Mouse (Mus musculus) neural tube, embryonic 14.5 days (tissue): ENCODE data around the gene Cacna1g. TPM values are rescaled to one million over a fixed set of nuclear protein-coding genes. Genes with fewer than 3 reads are reported as not detected.

ENCODE experiments used
- ATAC-seq: fragments of 200-750 bp; cut with Nextera tagmentation; 2 replicates; pipeline ENCODE4 v1.8.0; 2017; ENCODE audit warnings: low read depth, mild to moderate bottlenecking, moderate TSS enrichment, moderate library complexity
- H3K27ac ChIP-seq: fragments of 300-500 bp; sonication (generic); 2 replicates; pipeline ENCODE4 v1.5.1; 2014; ENCODE audit warnings: low read depth, mild to moderate bottlenecking, control low read depth, low read length, moderate library complexity, mixed read lengths
- H3K27me3 ChIP-seq: fragments of 300-500 bp; sonication (generic); 2 replicates; pipeline ENCODE4 v1.6.1; 2014; ENCODE audit warnings: low read length; ENCODE audit not compliant: control insufficient read depth, insufficient read depth
- H3K36me3 ChIP-seq: fragments of 300-500 bp; sonication (generic); 2 replicates; pipeline ENCODE4 v1.6.1; 2014; ENCODE audit warnings: low read length, mixed read lengths; ENCODE audit not compliant: control insufficient read depth, insufficient read depth
- H3K4me1 ChIP-seq: fragments of 300-500 bp; sonication (generic); 2 replicates; pipeline ENCODE4 v1.6.1; 2014; ENCODE audit warnings: low read length; ENCODE audit not compliant: control insufficient read depth, insufficient read depth
- H3K4me2 ChIP-seq: fragments of 300-500 bp; sonication (generic); 2 replicates; pipeline ENCODE4 v1.6.1; 2014; ENCODE audit warnings: mild to moderate bottlenecking, low read depth, low read length, control low read depth
- H3K4me3 ChIP-seq: fragments of 300-500 bp; sonication (generic); 2 replicates; pipeline ENCODE4 v1.5.1; 2014; ENCODE audit warnings: low read depth, low read length, control low read depth, mixed read lengths
- H3K9ac ChIP-seq: fragments of 300-500 bp; sonication (generic); replicated peaks from 2 replicates; pipeline ENCODE4 v1.6.1; 2014; ENCODE audit warnings: low read depth, mild to moderate bottlenecking, control low read depth, low read length, mixed read lengths
- H3K9me3 ChIP-seq: fragments of 300-500 bp; sonication (generic); 2 replicates; pipeline ENCODE4 v1.6.1; 2016; ENCODE audit warnings: low read length; ENCODE audit not compliant: control insufficient read depth
- WGBS: fragments of 180-500 bp; shearing (Covaris S2); extraction: QIAGEN DNeasy Blood & Tissue Kit; methylation state at CpG from one replicate; pipeline ENCODE4 v1.1.7; 2014; 5-methylcytosine and 5-hydroxymethylcytosine counted together
- polyA plus RNA-seq: library from polyadenylated mRNA; unstranded; fragments of >200 nt; fragmentation: Nextera tagmentation; extraction: Ambion mirVana; gene quantifications from 2 replicates; pipeline ENCODE4 v1.2.1, GENCODE M21; 2014

Gene Cacna1g
- polyA plus RNA-seq, 1 experiment from 2014 or later: 22.5 TPM

DNA sequence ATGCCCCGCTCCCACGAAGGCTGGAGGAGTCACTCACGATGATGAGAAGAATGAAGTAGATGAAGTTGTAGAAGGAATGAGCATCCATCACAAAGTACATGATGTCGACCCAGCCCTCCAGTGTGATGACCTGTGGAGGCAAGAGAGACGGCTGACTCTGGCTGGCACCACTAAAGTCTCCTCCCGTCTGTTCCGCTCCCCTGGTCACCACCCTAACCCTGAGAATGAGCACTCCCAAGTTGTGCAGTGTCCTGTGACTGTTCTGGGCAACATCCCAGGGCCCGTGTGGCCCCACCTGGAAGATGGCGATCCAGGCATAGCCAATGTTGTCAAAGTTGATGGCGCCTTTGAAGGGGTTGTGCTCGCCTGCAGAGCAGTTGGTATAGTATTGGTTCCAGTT is 12.1 kb downstream of the Cacna1g start:
- H3K4me1 ChIP-seq: peaks cover 5% of the 10 kb centered on the region
- H3K27ac ChIP-seq: no peak overlapping the region
- no peak for ATAC-seq
- no peak overlapping the region for H3K9ac ChIP-seq
- H3K4me2 ChIP-seq: no peak overlapping the region
- 91% methylated on average over 11 of the region's 11 CpGs for WGBS
- no peaks in the 10 kb centered on the region for H3K9me3 ChIP-seq
- H3K27me3 ChIP-seq: no peaks in the 10 kb centered on the region
- no peak overlapping the region for H3K4me3 ChIP-seq
- 0 out of 2 replicates have a peak, but pooled peaks cover 8% of the 10 kb centered on the region for H3K36me3 ChIP-seq

DNA sequence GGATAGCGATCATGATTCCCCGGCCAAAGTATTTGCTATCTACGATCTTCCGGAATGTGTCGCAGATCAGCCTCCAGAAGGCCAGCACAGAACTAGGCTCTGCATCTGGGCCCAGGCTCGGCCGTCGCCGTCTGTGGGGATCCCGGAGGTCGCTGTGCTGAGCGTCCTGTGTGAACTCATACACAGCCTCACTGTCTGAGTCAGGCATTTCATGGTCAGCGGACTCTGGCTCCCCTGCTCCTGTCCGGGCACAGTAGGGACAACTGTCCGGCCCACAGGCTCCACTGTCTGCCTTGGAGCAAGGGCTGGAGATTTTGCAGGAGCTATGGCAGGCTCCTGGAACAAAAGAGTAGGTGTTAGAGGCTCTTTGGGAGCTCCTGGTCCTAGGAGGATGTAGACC is 17.0 kb downstream of the Cacna1g start:
- ATAC-seq: no peak
- Histone ChIP-seq H3K4me1 (peaks cover 13% of the 10 kb centered on the region; the same call in 1 of the 2 replicates), H3K27me3 (no peaks in the 10 kb centered on the region), H3K36me3 (peaks cover 4% of the 10 kb centered on the region; the same call in 1 of the 2 replicates), H3K9me3 (no peaks in the 10 kb centered on the region), H3K4me2 (no peak overlapping the region), H3K4me3 (no peak overlapping the region), H3K27ac (no peak overlapping the region), H3K9ac (no peak overlapping the region)
- 84% methylated on average over 15 of the region's 15 CpGs for WGBS

DNA sequence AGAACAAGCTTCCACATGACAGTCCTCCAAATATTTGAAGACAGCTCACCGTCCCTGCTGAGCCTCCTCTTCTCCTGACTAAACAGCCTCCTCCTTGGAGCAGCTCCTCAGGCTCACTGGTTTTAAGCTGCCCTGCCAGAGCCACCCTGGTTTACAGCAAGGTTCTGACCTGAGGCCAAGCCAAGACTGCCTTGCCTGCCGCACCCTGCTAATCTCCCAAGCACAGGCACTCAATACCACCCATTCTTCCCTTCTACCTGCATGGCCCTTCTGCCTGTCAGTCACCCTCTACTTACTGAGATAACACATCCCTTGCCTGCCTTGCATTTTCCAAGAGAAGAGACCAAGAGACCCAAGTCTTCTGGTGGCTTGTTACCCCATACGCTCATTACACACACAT is 17.7 kb downstream of the Cacna1g start:
- 82% methylated on average over 3 of the region's 3 CpGs for WGBS
- H3K4me2 ChIP-seq: no peak overlapping the region
- H3K4me1 ChIP-seq: peaks cover 13% of the 10 kb centered on the region; the same call in 1 of the 2 replicates
- no peaks in the 10 kb centered on the region for H3K27me3 ChIP-seq
- H3K9me3 ChIP-seq: no peaks in the 10 kb centered on the region
- peaks cover 4% of the 10 kb centered on the region; the same call in 1 of the 2 replicates for H3K36me3 ChIP-seq
- no peak for ATAC-seq
- no peak overlapping the region for H3K27ac ChIP-seq
- H3K4me3 ChIP-seq: no peak overlapping the region
- H3K9ac ChIP-seq: no peak overlapping the region

DNA sequence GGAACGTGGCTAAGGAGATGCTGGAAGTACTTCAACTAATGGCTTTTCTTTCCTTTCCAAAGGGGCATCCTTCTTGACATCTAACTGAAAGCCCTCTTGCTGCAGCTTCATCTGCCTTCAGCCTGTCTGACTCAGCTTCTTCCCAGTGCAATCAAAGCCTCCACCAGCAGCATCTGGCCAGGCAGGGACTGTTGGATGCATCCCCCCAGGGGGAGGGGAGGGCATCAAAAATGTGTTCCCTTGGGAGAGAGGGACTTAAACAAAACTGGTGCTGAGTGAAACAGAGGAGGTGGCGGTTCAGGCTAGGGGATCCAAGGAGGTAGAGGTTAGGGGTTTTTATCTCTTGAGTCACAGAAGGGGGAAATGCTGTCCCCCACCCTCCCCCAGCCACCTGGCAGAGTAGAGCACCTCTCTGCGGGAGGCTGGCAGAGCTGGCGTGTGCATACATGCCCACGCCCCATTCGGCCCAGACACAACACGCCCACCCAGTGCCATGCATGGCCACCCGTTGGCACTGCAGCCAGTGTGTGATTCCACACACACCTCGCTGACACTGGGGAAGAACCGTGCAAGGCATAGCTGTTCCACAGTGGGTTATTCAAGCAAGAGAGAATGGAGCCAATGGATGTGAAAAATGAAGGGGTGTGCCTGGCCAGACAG is 18.7 kb downstream of the Cacna1g start:
- 59% methylated on average over 10 of the region's 10 CpGs for WGBS
- Histone ChIP-seq H3K9me3 (no peaks in the 10 kb centered on the region), H3K4me3 (no peak overlapping the region), H3K27me3 (no peaks in the 10 kb centered on the region), H3K9ac (no peak overlapping the region), H3K36me3 (peaks cover 4% of the 10 kb centered on the region; the same call in 1 of the 2 replicates), H3K27ac (0 out of 2 replicates have a peak overlapping the region, but pooled peaks have one; percentile 28), H3K4me2 (no peak overlapping the region), H3K4me1 (peaks cover 13% of the 10 kb centered on the region; the same call in 1 of the 2 replicates)
- no peak for ATAC-seq

DNA sequence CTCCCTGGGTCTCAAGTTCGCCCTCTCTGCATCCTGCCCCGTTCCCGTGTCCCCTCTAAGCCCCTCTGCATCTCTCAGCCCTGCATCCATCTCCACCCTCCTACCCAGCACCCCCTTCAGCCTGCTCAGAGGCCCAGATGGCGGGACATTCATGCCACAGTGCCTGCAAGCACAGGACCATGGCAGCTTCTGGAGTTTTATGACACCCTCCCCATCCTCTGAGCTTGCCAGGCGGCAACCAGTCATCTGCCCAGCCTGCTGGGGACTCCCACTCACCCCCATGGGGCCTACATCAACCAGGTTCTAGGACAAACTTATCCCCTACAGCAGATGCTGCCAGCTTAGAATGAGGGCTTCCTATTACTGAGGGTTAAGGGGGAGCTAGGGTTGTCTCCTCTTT is 19.2 kb downstream of the Cacna1g start:
- Histone ChIP-seq H3K27ac (no peak overlapping the region), H3K4me3 (no peak overlapping the region), H3K9ac (no peak overlapping the region), H3K27me3 (no peaks in the 10 kb centered on the region), H3K9me3 (no peaks in the 10 kb centered on the region), H3K4me1 (peaks cover 15% of the 10 kb centered on the region; the same call in 1 of the 2 replicates), H3K36me3 (peaks cover 4% of the 10 kb centered on the region; the same call in 1 of the 2 replicates), H3K4me2 (no peak overlapping the region)
- peak; percentile 61; the same call in 1 of the 2 replicates for ATAC-seq
- WGBS: 46% methylated on average over 5 of the region's 5 CpGs

DNA sequence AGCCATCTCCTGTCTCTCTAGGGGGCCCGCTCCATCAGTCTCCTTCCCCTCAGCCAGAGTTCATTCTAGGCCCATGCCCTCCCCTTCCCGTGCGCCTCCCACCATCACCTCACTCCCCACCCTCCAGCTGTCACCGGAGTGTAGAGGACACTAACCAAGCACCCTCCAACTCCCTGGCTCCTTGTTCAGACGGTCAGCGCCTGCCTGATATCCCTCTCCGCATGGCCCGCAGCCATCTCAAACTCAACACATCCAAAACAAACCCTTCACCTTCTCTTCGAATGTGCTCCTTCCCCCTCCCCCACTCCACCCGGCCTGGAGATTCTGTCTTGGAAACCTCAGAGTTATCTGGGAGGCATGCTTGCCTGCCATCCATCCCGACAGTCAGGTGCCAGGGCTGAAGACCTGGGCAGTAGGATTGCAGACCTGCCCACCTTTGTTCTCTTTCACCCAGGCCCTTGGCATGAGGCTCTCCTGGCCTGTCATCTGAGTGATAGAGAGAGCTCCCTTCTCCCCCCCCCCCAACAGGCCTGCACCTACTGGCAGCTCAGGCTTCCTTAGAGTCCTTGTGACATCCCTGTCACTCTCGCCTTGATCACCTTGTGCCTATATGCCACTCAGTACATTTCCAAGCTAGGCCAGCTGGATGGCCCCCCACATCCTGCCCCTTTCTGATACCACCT is 22.8 kb downstream of the Cacna1g start:
- no peak overlapping the region for H3K9ac ChIP-seq
- peaks cover 16% of the 10 kb centered on the region; the same call in 1 of the 2 replicates for H3K4me1 ChIP-seq
- H3K4me3 ChIP-seq: no peak overlapping the region
- 69% methylated on average over 12 of the region's 12 CpGs for WGBS
- H3K27ac ChIP-seq: no peak overlapping the region
- H3K4me2 ChIP-seq: no peak overlapping the region
- H3K27me3 ChIP-seq: no peaks in the 10 kb centered on the region
- no peaks in the 10 kb centered on the region for H3K9me3 ChIP-seq
- no peaks in the 10 kb centered on the region; the same call in 1 of the 2 replicates for H3K36me3 ChIP-seq
- no peak for ATAC-seq

DNA sequence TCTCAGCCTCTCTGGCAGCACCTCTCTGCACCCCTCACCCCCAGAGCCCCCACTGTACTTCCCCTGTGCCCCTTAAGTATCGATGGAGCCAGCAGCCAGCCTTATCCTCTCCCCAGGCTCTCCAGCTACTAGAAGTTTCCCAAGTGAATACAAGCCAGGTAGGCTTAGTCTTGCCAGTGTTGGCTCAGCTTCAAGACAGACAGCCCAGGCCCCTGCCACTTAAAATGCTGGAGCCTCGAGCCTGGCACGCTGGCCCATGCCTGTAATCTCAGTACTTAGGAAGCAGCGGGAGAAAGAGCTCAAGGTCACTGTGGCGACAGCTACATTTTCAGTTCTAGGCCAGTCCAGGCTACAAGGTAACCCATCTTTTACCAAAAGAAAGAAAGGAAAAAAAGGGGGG is 24.1 kb downstream of the Cacna1g start:
- Histone ChIP-seq H3K9me3 (no peaks in the 10 kb centered on the region), H3K27me3 (no peaks in the 10 kb centered on the region), H3K36me3 (no peaks in the 10 kb centered on the region), H3K9ac (no peak overlapping the region), H3K4me3 (no peak overlapping the region), H3K27ac (0 out of 2 replicates have a peak overlapping the region, but pooled peaks have one; percentile 1), H3K4me1 (peaks cover 15% of the 10 kb centered on the region), H3K4me2 (no peak overlapping the region)
- 55% methylated on average over 5 of the region's 5 CpGs for WGBS
- no peak for ATAC-seq

DNA sequence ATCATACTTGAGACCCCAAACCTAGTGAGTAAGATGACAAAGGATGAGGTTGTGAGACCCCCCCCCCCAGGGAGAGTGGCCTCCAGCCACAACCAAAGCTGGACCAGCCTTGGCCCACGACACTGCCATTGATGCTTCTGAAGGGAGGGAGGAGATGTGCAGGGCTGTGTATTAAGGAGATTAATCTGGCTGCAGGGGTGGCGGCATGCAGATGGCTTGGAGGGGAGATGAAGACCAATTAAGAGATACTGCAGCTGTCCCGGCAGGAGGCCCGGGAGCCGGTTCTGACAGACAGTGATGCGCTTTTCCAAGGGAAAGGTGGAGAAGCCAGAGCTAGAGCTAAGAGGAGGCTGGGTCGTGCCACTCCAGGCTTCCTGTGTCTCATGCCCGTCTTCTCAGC is 24.8 kb downstream of the Cacna1g start:
- Histone ChIP-seq H3K4me2 (no peak overlapping the region), H3K4me1 (peaks cover 15% of the 10 kb centered on the region), H3K36me3 (no peaks in the 10 kb centered on the region), H3K9ac (no peak overlapping the region), H3K27me3 (no peaks in the 10 kb centered on the region), H3K27ac (0 out of 2 replicates have a peak overlapping the region, but pooled peaks have one; percentile 1), H3K9me3 (no peaks in the 10 kb centered on the region), H3K4me3 (no peak overlapping the region)
- WGBS: 35% methylated on average over 8 of the region's 8 CpGs
- no peak for ATAC-seq

DNA sequence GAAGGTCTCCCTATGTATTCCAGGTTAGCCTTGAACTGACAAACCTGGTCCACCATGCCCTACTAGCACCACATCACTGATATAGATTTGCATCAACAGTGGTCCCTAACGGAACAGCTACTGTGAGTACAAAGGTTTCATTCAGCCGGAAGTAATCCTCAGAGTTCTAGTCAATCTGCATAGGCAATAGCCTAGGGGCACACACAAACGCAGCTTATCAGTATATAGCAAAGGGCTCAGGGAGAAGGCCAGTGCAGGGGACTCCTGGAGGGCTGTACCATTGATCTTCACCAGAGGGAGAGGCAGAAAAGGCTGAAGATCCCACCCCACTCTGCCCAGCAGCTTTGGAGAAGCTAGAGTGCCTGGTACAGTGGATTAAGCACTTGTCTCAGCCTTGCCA is 27.0 kb downstream of the Cacna1g start:
- 18% methylated on average over 3 of the region's 3 CpGs for WGBS
- Histone ChIP-seq H3K4me3 (no peak overlapping the region), H3K9me3 (no peaks in the 10 kb centered on the region), H3K4me1 (peaks cover 14% of the 10 kb centered on the region), H3K27me3 (no peaks in the 10 kb centered on the region), H3K27ac (no peak overlapping the region), H3K36me3 (no peaks in the 10 kb centered on the region), H3K9ac (no peak overlapping the region), H3K4me2 (no peak overlapping the region)
- ATAC-seq: no peak
